Mouse (Mus musculus): ENCODE data around the gene Map3k19. TPM values are rescaled to one million over a fixed set of nuclear protein-coding genes. Genes with fewer than 3 reads are reported as not detected.

Map3k19 gene
- total and polyA plus RNA-seq, 3 experiments: 0.04 TPM; not detected in 2

DNA sequence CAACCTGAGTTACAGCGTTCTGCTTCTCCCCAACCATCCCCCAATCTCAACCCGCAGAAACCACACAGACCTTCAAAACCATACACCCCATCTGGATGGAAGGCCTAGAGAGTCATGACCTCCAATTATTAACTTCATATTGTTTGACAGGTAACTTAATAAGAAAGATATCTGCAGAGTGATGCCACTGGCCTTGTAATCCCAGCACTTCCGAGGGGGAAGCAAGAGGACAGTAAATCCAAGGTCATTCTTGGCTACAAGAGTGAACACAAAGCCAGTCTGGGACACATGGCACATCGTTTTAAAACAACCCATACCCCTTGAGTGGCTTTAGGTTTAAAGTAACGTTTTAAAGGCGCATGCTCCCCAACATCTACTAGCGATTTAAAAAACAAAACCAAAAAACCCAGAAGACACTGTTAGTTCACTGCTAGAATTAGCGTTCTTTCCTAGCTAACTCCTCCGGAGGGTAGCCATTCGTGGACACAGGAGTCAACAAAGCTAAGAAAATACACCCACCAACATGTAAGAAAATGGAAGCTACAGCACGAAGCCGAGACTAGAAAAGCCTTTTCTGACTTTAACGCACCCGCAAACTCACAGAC, 81.5 kb downstream of the Map3k19 start:
- Histone ChIP-seq H3K9ac (ENCODE audit: insufficient read depth, low read depth) (peak overlapping the region; percentile 87), H3K36me3 (replicated peaks in 1 of 2; ENCODE audit: control insufficient read depth in 1 of 2, insufficient read depth in 1 of 2, low read length in 1 of 2) (peaks cover 0 to 15% of the 10 kb centered on the region in 2 experiments), H3K27me3 (replicated peaks) (no peaks in the 10 kb centered on the region), H3K4me3 (replicated peaks in 1 of 3; ENCODE audit: low read depth in 2 of 3, low read length in 2 of 3, poor library complexity in 1 of 3) (peak overlapping the region; percentile 72 to 97 (median 86)), H3K4me1 (ENCODE audit: control insufficient read depth in 1 of 2, insufficient read depth in 2 of 2) (peaks cover 2 to 30% of the 10 kb centered on the region in 2 experiments; a peak in 2 of 4 replicates), H3K9me3 (replicated peaks; ENCODE audit: low read length) (no peaks in the 10 kb centered on the region), H3K79me2 (replicated peaks; ENCODE audit: control insufficient read depth, extremely low read depth, insufficient read depth, poor library complexity, severe bottlenecking) (peaks cover 38% of the 10 kb centered on the region), H3K4me2 (ENCODE audit: insufficient read depth, low read depth, poor library complexity, severe bottlenecking) (peak overlapping the region; percentile 80), H3K27ac (ENCODE audit: insufficient read depth, low read depth) (no peak overlapping the region)
- TF ChIP-seq BHLHE40 (IDR thresholded peaks at IDR 0.05; ENCODE audit: low read depth, low read length) (no peak), PAX5 (IDR thresholded peaks at IDR 0.05; ENCODE audit: low read length) (no peak), ZNF384 (IDR thresholded peaks at IDR 0.05; ENCODE audit: low read depth, low read length) (no peak), CHD2 (IDR thresholded peaks at IDR 0.05; ENCODE audit: low read length) (0 out of 2 replicates have a peak, but pooled peaks have one; percentile 13), MAX (IDR thresholded peaks at IDR 0.05; ENCODE audit: low read length) (peak; percentile 64), ZMIZ1 (IDR thresholded peaks at IDR 0.05; ENCODE audit: low read depth, low read length) (no peak), E2F4 (IDR thresholded peaks at IDR 0.05; ENCODE audit: insufficient replicate concordance, low read depth, low read length) (no peak), MAZ (IDR thresholded peaks at IDR 0.05; ENCODE audit: low read depth, low read length) (no peak)
- dilution Hi-C loops (cut with MboI; ENCODE audit: extremely low pct_ligation_motif_present, extremely low pct_unique_long_range_greater_than_20kb, low sequenced_read_pairs) (no loop called here), in situ Hi-C loops (cut with MboI; ENCODE audit: low pct_ligation_motif_present, low pct_unique_long_range_greater_than_20kb, low sequenced_read_pairs) (loop anchor here (5.0 to 25.0 kb wide), 2 partner anchors 161 to 286 kb away; no protein-coding TSS in a partner anchor)
- no peak for DNase-seq (ENCODE audit: extremely low read depth)

- no peak overlapping the region for H3K27ac ChIP-seq (ENCODE audit: insufficient read depth, low read depth)
- H3K4me3 ChIP-seq (replicated peaks in 1 of 3; ENCODE audit: low read depth in 2 of 3, low read length in 2 of 3, poor library complexity in 1 of 3): no peak overlapping the region
- no peak for DNase-seq (ENCODE audit: extremely low read depth)
- TF ChIP-seq MAFK (IDR thresholded peaks at IDR 0.05; ENCODE audit: insufficient replicate concordance, low read length) (0 out of 2 replicates have a peak, but pooled peaks have one; percentile 58), CHD1 (IDR thresholded peaks at IDR 0.05; ENCODE audit: low read depth, low read length) (no peak)
- no peaks in the 10 kb centered on the region for H3K79me2 ChIP-seq (replicated peaks; ENCODE audit: control insufficient read depth, extremely low read depth, insufficient read depth, poor library complexity, severe bottlenecking)
- in situ Hi-C loops (cut with MboI; ENCODE audit: low pct_ligation_motif_present, low pct_unique_long_range_greater_than_20kb, low sequenced_read_pairs): loop anchor here (25.0 kb wide), 1 partner anchor 154 kb away; no protein-coding TSS in a partner anchor
- dilution Hi-C loops (cut with MboI; ENCODE audit: extremely low pct_ligation_motif_present, extremely low pct_unique_long_range_greater_than_20kb, low sequenced_read_pairs): no loop called here
- H3K27me3 ChIP-seq (replicated peaks): no peaks in the 10 kb centered on the region
- no peak overlapping the region for H3K9ac ChIP-seq (ENCODE audit: insufficient read depth, low read depth)
- H3K36me3 ChIP-seq (replicated peaks in 1 of 2; ENCODE audit: control insufficient read depth in 1 of 2, insufficient read depth in 1 of 2, low read length in 1 of 2): peaks cover 0 to 9% of the 10 kb centered on the region in 2 experiments
- H3K4me1 ChIP-seq (ENCODE audit: control insufficient read depth in 1 of 2, insufficient read depth in 2 of 2): peaks cover 0 to under 1% of the 10 kb centered on the region in 2 experiments; a peak in 2 of 4 replicates
- no peaks in the 10 kb centered on the region for H3K9me3 ChIP-seq (replicated peaks; ENCODE audit: low read length)
- no peak overlapping the region for H3K4me2 ChIP-seq (ENCODE audit: insufficient read depth, low read depth, poor library complexity, severe bottlenecking)
These were observed 88.1 kb downstream of the Map3k19 start for GRCm38 (mm10) chr1:127766741-127767140.

GRCm38 (mm10) chr1:127765468-127765867, 89.4 kb downstream of the Map3k19 start:
- H3K9me3 ChIP-seq (replicated peaks; ENCODE audit: low read length): no peaks in the 10 kb centered on the region
- in situ Hi-C loops (cut with MboI; ENCODE audit: low pct_ligation_motif_present, low pct_unique_long_range_greater_than_20kb, low sequenced_read_pairs) (loop anchor here (25.0 kb wide), 1 partner anchor 153 kb away; no protein-coding TSS in a partner anchor), dilution Hi-C loops (cut with MboI; ENCODE audit: extremely low pct_ligation_motif_present, extremely low pct_unique_long_range_greater_than_20kb, low sequenced_read_pairs) (no loop called here)
- H3K27me3 ChIP-seq (replicated peaks): no peaks in the 10 kb centered on the region
- H3K4me3 ChIP-seq (replicated peaks in 1 of 3; ENCODE audit: low read depth in 2 of 3, low read length in 2 of 3, poor library complexity in 1 of 3): no peak overlapping the region
- H3K36me3 ChIP-seq (replicated peaks in 1 of 2; ENCODE audit: control insufficient read depth in 1 of 2, insufficient read depth in 1 of 2, low read length in 1 of 2): no peaks in the 10 kb centered on the region
- H3K27ac ChIP-seq (ENCODE audit: insufficient read depth, low read depth): no peak overlapping the region
- no peak overlapping the region for H3K4me2 ChIP-seq (ENCODE audit: insufficient read depth, low read depth, poor library complexity, severe bottlenecking)
- H3K4me1 ChIP-seq (ENCODE audit: control insufficient read depth in 1 of 2, insufficient read depth in 2 of 2): peaks cover 0 to 3% of the 10 kb centered on the region in 2 experiments; a peak in 1 of 4 replicates
- H3K79me2 ChIP-seq (replicated peaks; ENCODE audit: control insufficient read depth, extremely low read depth, insufficient read depth, poor library complexity, severe bottlenecking): no peaks in the 10 kb centered on the region
- H3K9ac ChIP-seq (ENCODE audit: insufficient read depth, low read depth): no peak overlapping the region
- peak; percentile 49 for DNase-seq (ENCODE audit: extremely low read depth)
- TF ChIP-seq ELF1 (IDR thresholded peaks at IDR 0.05; ENCODE audit: low read depth, low read length) (no peak), NELFE (IDR thresholded peaks at IDR 0.05; ENCODE audit: low read depth, low read length) (no peak), NRF1 (IDR thresholded peaks at IDR 0.05; ENCODE audit: low read depth, low read length) (no peak), CTCF (conservative IDR thresholded peaks at IDR 0.05 in 1 of 2, IDR thresholded peaks at IDR 0.05 in 1 of 2; ENCODE audit: low read depth in 2 of 2, low read length in 2 of 2) (peak in 1 of 2 experiments; percentile 84; a peak in 3 of 4 replicates), KAT2A (IDR thresholded peaks at IDR 0.05; ENCODE audit: insufficient replicate concordance, low read length) (no peak), MAX (IDR thresholded peaks at IDR 0.05; ENCODE audit: low read length) (no peak), POLR2AphosphoS2 (IDR thresholded peaks at IDR 0.05; ENCODE audit: low read depth, low read length) (no peak), UBTF (IDR thresholded peaks at IDR 0.05; ENCODE audit: low read depth, low read length) (no peak), CHD2 (IDR thresholded peaks at IDR 0.05; ENCODE audit: low read length) (no peak), RCOR1 (conservative IDR thresholded peaks at IDR 0.05; ENCODE audit: low read depth, low read length) (no peak), SMC3 (IDR thresholded peaks at IDR 0.05; ENCODE audit: low read depth, low read length) (peak; percentile 88), USF2 (conservative IDR thresholded peaks at IDR 0.05; ENCODE audit: low read depth, low read length) (no peak), ZC3H11A (IDR thresholded peaks at IDR 0.05; ENCODE audit: low read depth, low read length) (peak; percentile 78), RAD21 (IDR thresholded peaks at IDR 0.05; ENCODE audit: low read depth, low read length) (peak; percentile 89), ETS1 (conservative IDR thresholded peaks at IDR 0.05; ENCODE audit: low read depth, low read length) (no peak), TCF12 (IDR thresholded peaks at IDR 0.05; ENCODE audit: low read depth, low read length) (no peak), HCFC1 (IDR thresholded peaks at IDR 0.05; ENCODE audit: low read depth, low read length) (no peak)
